Mouse (Mus musculus): Measurements from ENCODE around the gene 4930402H24Rik.

GRCm38 (mm10) chr2:130897856-130898255 lies 8.3 kb downstream of the 4930402H24Rik start:
- TF ChIP-seq CTCF (conservative IDR thresholded peaks at IDR 0.05; ENCODE audit: low read length), result no peak
- no peak for TF ChIP-seq POU5F1 (IDR thresholded peaks at IDR 0.05; ENCODE audit: borderline replicate concordance, low read length)
- no peak for TF ChIP-seq NANOG (IDR thresholded peaks at IDR 0.05; ENCODE audit: borderline replicate concordance, low read length)
